Mouse (Mus musculus) macrophage (primary cell): ENCODE results near the gene Celf6. TPM values are rescaled to one million over a fixed set of nuclear protein-coding genes. Genes with fewer than 3 reads are reported as not detected.

Experiments
- H3K27ac ChIP-seq: fragments of 350-480 bp; formaldehyde crosslinking; 2 replicates; pipeline ENCODE4 v1.9.0; 2021
- H3K36me3 ChIP-seq: fragments of 350-480 bp; formaldehyde crosslinking; 2 replicates; pipeline ENCODE4 v1.9.0; 2021; ENCODE audit errors: inconsistent target
- H3K4me3 ChIP-seq: fragments of 350-480 bp; formaldehyde crosslinking; 2 replicates; pipeline ENCODE4 v1.9.0; 2021; ENCODE audit errors: inconsistent target
- H3K79me2 ChIP-seq: fragments of 350-480 bp; formaldehyde crosslinking; 2 replicates; pipeline ENCODE4 v1.9.0; 2021; ENCODE audit errors: inconsistent target
- WGBS: methylation state at CpG from one replicate; pipeline ENCODE4 v1.1.7; 2026; ENCODE audit warnings: inconsistent platforms; ENCODE audit not compliant: missing documents; 5-methylcytosine and 5-hydroxymethylcytosine counted together
- polyA plus RNA-seq: library from polyadenylated mRNA; stranded (reverse); fragments of 250-400 nt; gene quantifications from 3 replicates; pipeline ENCODE4 v1.2.4, GENCODE M21; 2018; ENCODE audit warnings: inconsistent platforms

The Celf6 gene
- polyA plus RNA-seq, 1 experiment from 2014 or later, result not detected

- Histone ChIP-seq H3K27ac (peak overlapping the region; percentile 50), H3K36me3 (peaks cover 61% of the 10 kb centered on the region), H3K79me2 (peaks cover 99% of the 10 kb centered on the region), H3K4me3 (no peak overlapping the region)
- WGBS, result 45% methylated on average over 3 of the region's 3 CpGs
These were observed 26.1 kb upstream of the Celf6 start for GRCm38 (mm10) chr9:59551620-59552031.

GRCm38 (mm10) chr9:59552610-59553009, 25.1 kb upstream of the Celf6 start:
- Histone ChIP-seq H3K4me3 (no peak overlapping the region), H3K27ac (no peak overlapping the region), H3K36me3 (peaks cover 69% of the 10 kb centered on the region), H3K79me2 (peaks cover 99% of the 10 kb centered on the region)
- 95% methylated on average over 5 of the region's 5 CpGs for WGBS

- no peak overlapping the region for H3K4me3 ChIP-seq
- H3K27ac ChIP-seq, result no peak overlapping the region
- H3K36me3 ChIP-seq, result peaks cover 80% of the 10 kb centered on the region
- 93% methylated on average over 4 of the region's 4 CpGs for WGBS
- peaks cover 99% of the 10 kb centered on the region for H3K79me2 ChIP-seq
These were observed 24.0 kb upstream of the Celf6 start for GRCm38 (mm10) chr9:59553719-59554118.

DNA sequence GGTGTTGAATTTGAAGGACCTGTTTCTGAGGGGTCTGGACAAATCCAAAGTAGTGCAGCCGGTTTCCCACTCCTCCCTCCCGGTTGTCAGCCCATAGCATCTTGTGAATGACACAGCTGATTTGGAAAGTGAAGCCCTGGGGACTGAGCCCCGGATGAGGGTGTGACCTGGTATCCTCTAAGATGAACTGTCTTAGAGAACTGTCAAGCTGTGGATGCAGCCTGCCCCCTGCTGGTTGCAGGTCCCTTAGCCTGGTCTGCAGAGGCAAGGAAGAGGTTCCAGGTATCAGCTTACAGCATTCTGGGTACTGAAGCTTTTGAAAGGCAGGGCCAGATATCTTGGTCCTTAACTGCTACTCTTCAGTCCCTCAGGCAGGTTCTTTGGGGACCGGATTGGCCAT, 12.1 kb upstream of the Celf6 start:
- Histone ChIP-seq H3K79me2 (peaks cover 18% of the 10 kb centered on the region; the same call in 1 of the 2 replicates), H3K4me3 (no peak overlapping the region), H3K36me3 (peaks cover 47% of the 10 kb centered on the region), H3K27ac (no peak overlapping the region)
- WGBS, result 20% methylated on average over 4 of the region's 4 CpGs

GRCm38 (mm10) chr9:59567111-59567510, 10.6 kb upstream of the Celf6 start:
- no peak overlapping the region for H3K27ac ChIP-seq
- H3K36me3 ChIP-seq, result peaks cover 32% of the 10 kb centered on the region
- H3K4me3 ChIP-seq, result no peak overlapping the region
- WGBS, result 10% methylated on average over 6 of the region's 6 CpGs
- H3K79me2 ChIP-seq, result peaks cover 3% of the 10 kb centered on the region; the same call in 1 of the 2 replicates

- no peaks in the 10 kb centered on the region for H3K79me2 ChIP-seq
- WGBS, result 75% methylated on average over 2 of the region's 2 CpGs
- H3K4me3 ChIP-seq, result no peak overlapping the region
- H3K36me3 ChIP-seq, result no peaks in the 10 kb centered on the region
- no peak overlapping the region for H3K27ac ChIP-seq
These were observed 5.9 kb upstream of the Celf6 start for GRCm38 (mm10) chr9:59571852-59572251.

- 24% methylated on average over 11 of the region's 13 CpGs for WGBS
- H3K36me3 ChIP-seq, result no peaks in the 10 kb centered on the region
- H3K27ac ChIP-seq, result no peak overlapping the region
- H3K79me2 ChIP-seq, result no peaks in the 10 kb centered on the region
- peak overlapping the region; percentile 5 for H3K4me3 ChIP-seq
These were observed 316 bp upstream of the Celf6 start for GRCm38 (mm10) chr9:59577401-59577800.

DNA sequence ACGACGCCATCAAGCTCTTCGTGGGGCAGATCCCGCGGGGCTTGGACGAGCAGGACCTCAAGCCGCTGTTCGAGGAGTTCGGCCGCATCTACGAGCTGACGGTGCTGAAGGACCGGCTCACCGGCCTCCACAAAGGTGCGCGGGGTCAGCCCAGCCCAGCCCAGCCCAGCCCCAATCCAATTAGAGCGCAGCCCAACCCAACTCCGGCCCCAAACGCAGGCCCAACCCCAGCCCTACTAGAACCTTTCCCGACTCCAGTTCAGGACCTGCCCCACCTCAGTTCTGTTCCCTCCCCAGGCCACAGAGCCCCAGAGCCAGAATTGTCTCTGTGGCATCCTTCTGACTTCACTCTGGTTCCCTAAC, 769 bp downstream of the Celf6 start:
- 2% methylated on average over 12 of the region's 20 CpGs for WGBS
- Histone ChIP-seq H3K79me2 (no peaks in the 10 kb centered on the region), H3K27ac (no peak overlapping the region), H3K36me3 (no peaks in the 10 kb centered on the region), H3K4me3 (no peak overlapping the region)

GRCm38 (mm10) chr9:59584871-59585308, 7.2 kb downstream of the Celf6 start:
- no peak overlapping the region for H3K27ac ChIP-seq
- WGBS, result 8% methylated on average over 13 of the region's 13 CpGs
- no peaks in the 10 kb centered on the region for H3K79me2 ChIP-seq
- no peaks in the 10 kb centered on the region for H3K36me3 ChIP-seq
- H3K4me3 ChIP-seq, result no peak overlapping the region

- no peak overlapping the region for H3K4me3 ChIP-seq
- 72% methylated on average over 5 of the region's 5 CpGs for WGBS
- H3K79me2 ChIP-seq, result no peaks in the 10 kb centered on the region
- no peaks in the 10 kb centered on the region for H3K36me3 ChIP-seq
- no peak overlapping the region for H3K27ac ChIP-seq
These were observed 10.5 kb downstream of the Celf6 start for GRCm38 (mm10) chr9:59588252-59588651.

DNA sequence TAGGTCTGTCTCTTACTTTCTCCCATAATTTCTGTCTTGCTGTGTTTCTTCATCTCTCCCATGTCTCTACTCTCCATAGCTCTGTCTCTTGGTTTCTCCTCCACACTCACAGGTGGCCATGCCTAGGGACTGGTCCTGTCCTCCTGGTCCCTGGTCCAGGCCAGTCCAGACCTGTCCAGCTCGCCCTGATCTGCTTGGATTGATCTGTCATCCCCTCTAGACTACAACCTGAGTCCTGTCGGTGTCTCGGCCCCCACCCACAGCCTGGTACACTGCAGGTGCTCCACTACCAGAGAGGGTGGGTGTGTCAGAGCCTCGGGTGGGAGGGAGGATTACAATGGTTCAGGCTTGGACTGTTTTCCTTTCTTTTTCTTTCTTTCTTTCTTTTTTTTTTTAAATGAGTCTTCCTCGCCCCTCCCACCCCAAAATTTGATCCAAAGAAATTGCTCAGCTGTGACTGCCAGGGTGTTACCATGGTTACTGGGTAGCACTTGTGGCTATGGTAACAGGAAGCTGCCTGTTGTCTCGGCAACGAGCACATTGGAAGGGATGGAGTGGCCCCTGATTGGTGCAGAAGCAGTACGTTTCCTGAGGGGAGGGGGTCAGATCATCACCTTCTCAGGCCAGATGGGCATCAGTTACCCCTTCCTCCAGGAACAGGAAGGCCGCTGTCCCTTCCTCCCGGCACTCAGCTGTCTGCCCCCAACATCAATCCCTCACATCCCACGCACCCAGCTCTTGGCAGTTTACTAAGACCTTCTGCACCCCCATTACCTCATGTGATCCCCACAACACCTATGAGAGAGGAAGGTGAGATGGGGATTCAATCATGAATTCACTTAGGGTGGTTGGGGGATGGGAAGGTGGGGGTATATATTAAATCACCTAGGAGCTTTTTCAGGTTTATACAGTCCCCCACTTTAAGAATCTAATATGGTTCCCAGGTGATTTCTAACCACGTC, 11.3 kb downstream of the Celf6 start:
- H3K4me3 ChIP-seq, result no peak overlapping the region
- no peaks in the 10 kb centered on the region for H3K36me3 ChIP-seq
- WGBS, result 46% methylated on average over 12 of the region's 12 CpGs
- no peaks in the 10 kb centered on the region for H3K79me2 ChIP-seq
- H3K27ac ChIP-seq, result no peak overlapping the region

- Histone ChIP-seq H3K79me2 (no peaks in the 10 kb centered on the region), H3K27ac (no peak overlapping the region), H3K36me3 (no peaks in the 10 kb centered on the region), H3K4me3 (no peak overlapping the region)
- WGBS, result 69% methylated on average over 10 of the region's 10 CpGs
These were observed 12.2 kb downstream of the Celf6 start for GRCm38 (mm10) chr9:59589703-59590439.

DNA sequence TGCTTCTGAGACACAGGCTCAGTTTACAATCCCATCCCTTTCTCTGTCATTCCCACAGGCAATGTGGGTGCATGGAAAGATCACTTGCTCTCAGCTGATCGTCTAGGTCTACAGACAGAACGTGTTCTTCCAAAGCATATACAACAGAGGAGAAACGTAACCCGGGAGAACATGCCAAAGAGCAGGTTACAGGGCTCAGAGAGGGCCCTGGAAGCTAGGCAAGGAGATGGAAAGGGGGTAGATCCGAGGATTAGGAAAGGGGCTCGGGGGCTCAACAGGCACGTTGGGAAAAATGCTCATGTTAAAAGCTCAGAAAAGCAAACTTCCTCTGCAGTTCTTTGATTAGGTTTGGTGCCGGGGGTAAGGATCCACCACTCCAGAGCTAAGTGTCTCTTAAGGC, 23.9 kb downstream of the Celf6 start:
- Histone ChIP-seq H3K79me2 (no peaks in the 10 kb centered on the region), H3K36me3 (no peaks in the 10 kb centered on the region), H3K27ac (no peak overlapping the region), H3K4me3 (no peak overlapping the region)
- 78% methylated on average over 8 of the region's 8 CpGs for WGBS

- Histone ChIP-seq H3K27ac (no peak overlapping the region), H3K79me2 (no peaks in the 10 kb centered on the region), H3K4me3 (no peak overlapping the region), H3K36me3 (no peaks in the 10 kb centered on the region)
- 71% methylated on average over 6 of the region's 6 CpGs for WGBS
These were observed 28.2 kb downstream of the Celf6 start for GRCm38 (mm10) chr9:59605967-59606366.

DNA sequence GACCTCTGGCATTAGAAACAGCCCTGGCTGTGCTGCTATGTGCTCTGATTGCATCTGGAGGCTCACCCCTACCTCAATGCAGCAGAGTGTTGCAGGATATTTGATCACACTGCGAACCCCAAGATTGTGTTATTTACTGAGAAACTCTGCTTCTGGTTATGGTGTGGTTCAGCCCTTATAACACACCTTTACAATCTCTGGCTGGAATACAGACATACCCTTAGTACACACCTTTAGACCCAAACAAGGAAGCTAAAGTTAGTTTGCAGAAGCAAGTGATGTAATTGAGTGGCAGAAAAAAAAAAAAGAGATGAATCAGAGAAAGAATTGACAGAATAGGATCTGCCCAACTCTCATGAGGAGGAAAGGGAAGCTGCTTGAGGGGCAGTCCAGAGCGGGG, 33.2 kb downstream of the Celf6 start:
- Histone ChIP-seq H3K4me3 (no peak overlapping the region), H3K79me2 (no peaks in the 10 kb centered on the region), H3K27ac (no peak overlapping the region), H3K36me3 (no peaks in the 10 kb centered on the region)
- WGBS, result 96% methylated on average over 2 of the region's 2 CpGs
